Mouse (Mus musculus): ENCODE measurements at regions not wholly inside any gene's neighbourhood (a gene's known extent, or its start where the extent isn't known, plus 50 kb on each side); places are given as distances from the start of the nearest gene placed in this dataset.
A peak's percentile ranks its signal among the peaks of the same experiment; 100 is the strongest.
"Not testable (repeated sequence)": the region's sequence is repeated elsewhere in the genome, so short reads cannot be mapped to it uniquely, and the experiment has no call there.

DNA sequence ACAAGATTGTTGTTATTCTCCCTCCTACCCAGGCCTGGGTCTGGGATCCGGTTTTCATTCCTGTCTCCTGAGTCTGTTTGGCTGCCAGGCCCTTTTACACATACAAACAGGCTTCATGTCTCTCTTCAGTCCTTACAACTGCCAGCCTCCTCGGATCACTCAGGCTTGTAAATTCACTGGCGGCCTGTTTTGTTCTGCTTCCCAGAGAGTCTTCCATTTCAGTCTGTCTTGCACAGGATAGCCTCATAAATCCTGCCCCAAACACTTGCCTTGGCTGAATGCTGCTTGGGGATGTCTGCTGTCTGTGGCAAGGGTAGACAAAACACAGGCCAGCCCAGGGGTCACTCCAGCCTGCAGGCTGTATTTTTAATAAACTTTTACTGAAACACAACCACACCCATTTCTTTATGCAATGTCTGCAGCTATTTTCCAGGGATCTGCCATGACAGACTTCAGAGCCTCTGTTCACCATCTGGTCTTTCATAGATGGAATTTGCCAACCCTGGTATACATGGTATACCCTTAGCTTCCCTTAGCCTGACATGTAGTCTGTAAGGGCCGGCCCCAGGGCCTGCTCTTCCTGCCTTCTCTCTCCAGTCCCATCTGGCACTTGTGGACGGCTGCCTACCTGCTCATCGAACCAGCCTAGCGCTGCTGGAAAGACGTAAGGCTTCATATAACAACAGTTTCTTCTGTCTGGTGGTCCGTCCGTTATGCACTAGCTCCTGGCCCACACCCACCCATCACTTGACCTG is 149.0 kb upstream of the Mocs1 start:
- no peak for DNase-seq (ENCODE audit: inconsistent ontology term)

DNA sequence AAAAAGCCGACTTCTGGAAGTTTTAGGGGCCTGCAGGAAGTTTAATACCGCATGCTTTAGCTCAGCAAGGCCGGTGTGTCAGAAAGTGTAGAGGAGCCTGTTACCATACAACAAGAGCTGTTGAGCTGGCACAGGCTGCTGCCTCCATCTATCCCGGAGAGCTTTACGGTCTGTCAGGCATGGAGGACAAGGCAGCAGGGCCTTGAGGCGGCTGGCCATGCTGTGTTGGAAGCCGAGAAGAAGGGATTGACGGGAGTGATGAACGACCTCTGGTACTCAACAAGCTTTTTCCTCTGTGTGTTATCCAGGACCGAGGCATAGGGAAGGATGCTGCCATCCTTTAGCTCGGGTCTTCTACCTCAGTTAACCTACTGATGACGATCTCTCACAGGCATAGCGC is 146.8 kb upstream of the Mocs1 start:
- DNase-seq (ENCODE audit: inconsistent ontology term) = no peak

DNA sequence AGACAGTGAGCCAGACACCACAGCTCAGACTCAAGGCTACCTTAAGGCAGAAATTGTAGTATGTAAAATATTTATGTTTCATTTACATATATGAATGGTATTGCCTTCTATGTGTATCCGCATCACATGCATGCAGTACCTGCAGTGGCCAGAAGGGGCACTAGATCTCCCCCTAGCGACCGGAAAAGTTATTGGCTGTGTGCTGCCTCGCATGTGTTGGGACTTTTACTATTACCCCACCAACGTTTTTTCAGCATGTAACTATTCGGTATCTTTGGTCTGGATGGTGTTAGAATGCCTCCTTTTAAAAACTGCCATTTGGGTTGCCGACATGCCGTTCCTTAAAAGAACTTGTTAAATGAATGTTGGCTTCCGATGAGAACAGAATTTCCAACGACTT is 145.7 kb upstream of the Mocs1 start:
- no peak for DNase-seq (ENCODE audit: inconsistent ontology term)

DNA sequence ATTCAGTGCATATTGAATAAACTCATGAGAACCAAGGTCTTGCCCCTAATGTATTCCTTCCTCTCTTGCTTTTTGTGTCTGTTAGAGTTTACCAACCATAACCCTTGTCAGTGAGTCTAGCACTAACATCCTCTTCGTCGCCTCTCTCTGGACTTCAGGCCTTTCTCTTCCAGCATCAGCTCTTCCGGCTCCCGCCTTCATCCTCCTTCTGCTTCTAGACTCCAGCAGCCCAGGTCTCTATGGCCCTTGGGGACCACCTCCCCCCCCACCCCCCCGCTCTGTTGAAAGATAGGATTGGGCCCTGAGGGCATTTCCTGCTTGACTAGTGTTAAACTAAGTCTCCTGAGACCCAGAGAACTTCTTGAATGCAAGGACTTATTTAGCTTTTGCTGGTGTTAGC is 144.7 kb upstream of the Mocs1 start:
- no peak for DNase-seq (ENCODE audit: inconsistent ontology term)

DNA sequence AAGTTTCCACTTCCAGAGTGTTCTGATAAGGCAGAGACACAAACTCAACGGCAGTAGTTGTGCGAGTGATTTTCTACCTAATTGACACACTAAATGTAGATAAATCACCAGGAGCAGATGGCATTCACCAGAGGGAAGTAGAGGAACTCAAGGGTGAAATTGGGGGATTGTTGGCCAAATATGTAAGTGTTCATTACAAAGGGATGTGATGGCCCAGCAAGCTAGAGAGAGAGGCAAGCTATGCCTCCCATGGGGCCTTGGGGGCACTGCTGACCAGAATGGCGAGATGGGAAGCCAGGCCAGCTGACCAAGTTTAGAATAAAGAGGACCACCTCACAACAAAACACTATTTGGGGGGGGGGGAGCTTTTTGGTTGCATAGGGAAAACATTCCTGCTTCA is 136.5 kb upstream of the Mocs1 start:
- no peak for DNase-seq (ENCODE audit: inconsistent ontology term)

DNA sequence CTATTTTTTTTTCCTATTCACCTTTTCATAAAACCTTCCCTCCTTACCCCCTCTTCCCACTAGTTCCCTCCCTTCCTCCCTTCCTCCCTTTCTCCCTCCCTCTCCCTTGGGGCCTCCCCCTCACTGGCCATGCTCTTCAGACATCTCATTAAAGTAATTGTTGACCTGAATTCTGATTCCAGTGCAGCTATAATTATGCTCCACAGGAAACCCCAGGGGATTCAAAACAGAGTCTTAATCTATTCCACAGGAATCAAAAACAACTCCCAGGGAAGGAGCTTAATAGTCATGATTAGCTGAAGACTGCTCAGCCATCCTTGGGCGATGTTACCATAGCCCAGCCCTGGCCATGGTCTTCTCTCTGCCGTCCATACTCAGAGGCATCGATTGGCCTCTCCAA is 123.7 kb upstream of the Mocs1 start:
- no peak for DNase-seq (ENCODE audit: inconsistent ontology term)

DNA sequence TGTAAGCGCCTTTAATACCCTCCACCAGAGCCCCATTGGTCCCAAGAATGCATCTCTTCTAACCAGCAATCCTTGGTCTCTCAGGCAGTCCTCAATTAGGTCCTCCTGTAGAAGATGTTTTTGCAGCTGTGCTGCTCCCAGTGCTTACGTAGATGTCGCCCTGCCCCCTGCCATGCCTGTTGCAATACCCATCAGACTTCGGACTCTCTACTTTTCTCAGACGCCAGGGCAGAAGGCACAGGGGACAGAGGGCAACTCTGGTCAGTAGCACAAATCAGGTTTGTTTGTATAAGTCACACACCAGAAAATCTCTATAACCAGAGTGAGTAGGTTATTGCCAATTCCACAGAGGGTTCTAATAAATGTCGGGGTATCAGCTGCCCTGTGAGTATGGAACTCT is 123.0 kb upstream of the Mocs1 start:
- no peak for DNase-seq (ENCODE audit: inconsistent ontology term)

DNA sequence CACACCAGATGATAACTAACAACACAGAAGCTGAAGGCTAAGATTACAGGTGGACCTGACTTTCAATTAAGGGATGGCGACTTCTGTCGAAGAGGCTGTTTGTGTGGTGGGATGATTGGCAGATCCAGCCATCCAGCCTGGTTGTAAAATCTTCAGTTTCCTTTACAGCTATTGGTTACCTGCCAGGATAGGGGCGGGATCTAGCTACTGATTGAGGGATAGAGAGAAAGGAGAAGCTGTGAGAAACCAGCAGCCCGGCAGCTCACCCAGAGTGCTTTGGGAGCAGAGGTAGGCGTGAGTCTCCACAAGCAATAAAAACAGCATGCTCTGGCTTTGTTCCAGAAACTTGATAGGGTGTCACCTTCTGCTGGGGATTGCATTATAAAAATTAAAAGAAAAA is 119.1 kb upstream of the Mocs1 start:
- DNase-seq (ENCODE audit: inconsistent ontology term) = peak; percentile 34

DNA sequence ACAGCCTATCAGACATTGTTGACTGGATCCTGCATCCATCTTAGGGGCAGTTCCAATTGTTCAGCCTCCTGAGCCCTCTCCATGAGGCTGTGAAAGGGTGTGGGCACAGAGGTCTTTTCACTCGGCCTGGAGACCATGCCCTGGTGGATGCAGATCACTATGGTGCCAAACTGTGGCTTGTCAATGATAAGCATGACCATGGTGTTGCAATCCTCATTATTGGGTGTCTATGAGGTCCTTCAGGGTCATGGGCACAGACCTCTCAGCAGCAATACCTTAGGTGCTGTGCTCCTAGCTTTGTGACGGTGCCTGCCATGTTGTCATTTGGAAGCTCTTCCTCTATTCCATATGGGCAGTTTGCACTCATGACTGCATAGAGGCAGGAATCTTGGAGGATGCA is 114.0 kb upstream of the Mocs1 start:
- DNase-seq (ENCODE audit: inconsistent ontology term) = no peak

DNA sequence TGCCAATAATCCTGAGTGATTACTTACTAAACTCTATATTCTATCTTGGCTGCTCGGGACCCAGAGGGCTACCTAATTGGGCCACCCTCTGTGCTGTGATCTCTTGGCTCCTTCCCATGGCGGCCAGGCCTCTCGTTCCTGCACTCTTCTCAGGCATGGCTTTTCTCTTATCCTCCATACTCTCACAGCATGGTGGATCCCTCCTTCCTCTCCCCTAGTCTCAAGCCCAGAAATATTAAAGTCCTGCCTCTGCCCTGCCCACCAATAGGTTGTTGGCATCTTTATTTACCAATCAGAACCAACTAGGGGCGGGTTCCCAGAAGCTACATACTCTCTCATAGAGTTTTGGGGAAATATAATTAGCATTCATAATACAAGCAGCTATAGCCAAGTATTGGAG is 100.6 kb upstream of the Mocs1 start:
- peak; percentile 4 for DNase-seq (ENCODE audit: inconsistent ontology term)

DNA sequence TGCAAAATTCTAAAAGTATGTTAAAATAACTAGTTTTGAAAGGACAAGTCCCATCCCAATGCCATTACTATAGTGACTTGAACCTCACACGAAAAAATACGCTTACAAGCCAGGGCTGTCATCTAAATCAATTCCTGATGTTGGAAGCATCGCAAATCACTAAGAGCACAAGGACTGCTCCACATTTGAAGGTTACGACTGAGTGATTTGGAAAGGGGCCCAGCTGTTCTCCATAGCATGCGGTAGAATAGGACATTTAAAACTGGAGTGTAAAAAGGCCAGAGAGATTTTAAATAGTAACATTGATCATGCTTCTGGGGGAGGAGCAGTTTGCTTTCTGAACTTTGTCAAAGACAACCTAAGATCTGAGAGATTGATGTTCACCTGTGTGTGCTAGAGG is 92.8 kb upstream of the Mocs1 start:
- DNase-seq (ENCODE audit: inconsistent ontology term) = no peak

DNA sequence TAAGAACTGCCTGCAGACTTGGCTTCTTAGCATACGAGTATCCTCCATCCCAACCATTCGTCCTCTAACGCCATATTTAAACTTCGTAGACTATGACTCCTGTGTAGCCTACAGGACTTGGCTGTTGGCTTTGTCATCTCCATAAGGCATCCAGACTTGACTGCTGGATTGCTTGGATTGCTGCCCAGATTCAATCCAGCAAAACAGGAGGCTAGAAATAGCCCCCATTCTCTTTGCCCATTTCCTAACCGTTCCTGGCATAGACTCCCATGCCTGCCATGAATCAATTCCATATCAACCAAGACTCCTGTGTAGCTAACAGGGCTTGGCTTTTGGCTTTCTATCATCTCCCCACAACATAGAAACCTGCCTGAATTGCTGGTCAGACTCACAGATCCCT is 90.3 kb upstream of the Mocs1 start:
- no peak for DNase-seq (ENCODE audit: inconsistent ontology term)

DNA sequence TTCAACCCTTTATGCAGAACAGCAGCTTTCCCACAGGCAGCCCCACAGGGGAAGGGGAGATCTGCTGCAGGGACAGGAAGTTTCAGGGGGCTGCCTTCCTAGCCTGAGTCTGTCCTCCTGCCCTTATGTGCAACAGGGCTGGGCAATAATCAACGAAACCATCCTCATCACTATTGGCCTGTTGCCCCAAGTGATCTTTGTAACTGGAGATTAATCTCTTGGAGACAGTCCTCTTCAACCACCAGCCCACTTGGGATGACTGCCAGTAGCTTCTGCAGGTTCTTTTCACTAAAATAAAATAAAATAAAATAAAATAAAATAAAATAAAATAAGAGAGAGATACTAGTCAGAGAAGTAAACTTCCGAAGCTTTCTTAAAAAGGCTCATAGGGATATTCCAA is 85.5 kb upstream of the Mocs1 start:
- no peak for DNase-seq (ENCODE audit: inconsistent ontology term)

DNA sequence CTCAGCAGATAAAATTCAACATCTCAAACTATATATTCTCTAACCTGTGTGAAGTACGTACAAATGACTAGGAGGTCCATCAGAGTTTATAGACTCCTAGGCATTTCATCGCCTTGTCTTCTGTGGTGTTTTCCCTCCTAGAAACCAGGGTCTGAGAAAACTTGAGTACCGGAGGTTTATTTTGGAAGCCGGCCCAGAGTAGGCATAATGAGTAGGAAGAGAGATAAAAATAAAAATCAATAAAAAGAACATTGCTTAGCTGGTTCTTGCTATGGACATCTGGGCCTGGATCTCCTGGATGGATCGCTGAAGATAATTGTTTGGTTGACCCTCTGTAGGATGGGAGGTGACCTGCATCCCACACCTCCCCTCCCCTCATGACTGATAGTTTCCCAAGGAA is 81.5 kb upstream of the Mocs1 start:
- no peak for DNase-seq (ENCODE audit: inconsistent ontology term)

DNA sequence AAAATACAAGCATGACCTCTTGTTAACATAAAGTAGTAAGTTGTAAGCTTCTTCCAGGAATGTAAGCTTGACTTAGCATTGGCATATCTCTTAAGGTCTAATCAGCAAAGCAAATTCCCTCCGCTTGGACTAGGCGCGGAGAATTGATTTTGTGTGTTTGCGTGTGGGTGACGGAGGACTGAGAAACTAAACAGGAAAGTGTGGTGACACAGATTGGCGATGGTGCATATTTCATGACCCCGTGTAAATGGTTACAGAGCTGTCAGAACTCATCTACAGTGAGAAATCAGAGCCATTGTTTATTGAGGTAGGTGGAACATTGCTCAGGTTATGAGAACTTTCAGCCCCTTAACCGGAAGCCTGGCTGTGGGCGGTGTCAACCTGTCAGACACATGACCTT is 78.8 kb upstream of the Mocs1 start:
- DNase-seq (ENCODE audit: inconsistent ontology term) = no peak

DNA sequence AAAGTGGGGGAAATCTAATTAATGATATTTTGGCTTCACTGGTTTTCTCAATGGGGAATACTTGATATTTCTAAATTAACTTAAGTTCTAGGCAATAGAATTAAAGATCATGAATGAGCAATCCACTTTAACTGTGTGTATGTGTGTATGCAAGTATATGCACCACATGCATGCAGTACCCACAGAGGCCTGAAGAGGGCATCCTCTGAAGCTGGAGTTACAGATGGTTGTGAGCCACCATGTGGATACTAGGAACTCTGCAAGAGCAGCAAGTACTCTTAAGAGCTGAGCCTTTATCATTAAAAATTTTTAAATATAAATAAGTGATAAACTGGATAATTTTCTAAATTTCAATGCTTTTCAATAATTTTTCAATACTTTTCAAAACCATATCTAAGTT is 69.0 kb upstream of the Mocs1 start:
- no peak for DNase-seq (ENCODE audit: inconsistent ontology term)

DNA sequence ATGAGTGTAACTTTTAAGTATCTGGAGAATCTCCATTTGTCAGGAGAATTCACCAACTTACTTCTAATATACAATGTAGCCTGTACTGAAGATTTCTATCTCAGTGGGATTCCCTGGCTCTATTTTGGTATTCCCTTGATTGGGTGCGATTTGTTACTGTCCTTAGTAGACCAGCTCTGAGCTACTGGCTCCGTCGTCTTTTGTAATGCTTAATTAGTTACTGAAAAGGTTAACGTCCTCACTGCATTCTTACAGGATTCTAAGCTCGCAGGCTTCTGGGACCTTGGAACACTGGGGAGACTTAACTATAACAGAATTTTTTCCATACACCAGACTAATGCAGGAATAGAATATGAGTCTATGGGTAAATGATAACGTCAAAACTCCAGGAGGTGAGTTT is 67.9 kb upstream of the Mocs1 start:
- not testable (repeated sequence) for DNase-seq (ENCODE audit: inconsistent ontology term)

DNA sequence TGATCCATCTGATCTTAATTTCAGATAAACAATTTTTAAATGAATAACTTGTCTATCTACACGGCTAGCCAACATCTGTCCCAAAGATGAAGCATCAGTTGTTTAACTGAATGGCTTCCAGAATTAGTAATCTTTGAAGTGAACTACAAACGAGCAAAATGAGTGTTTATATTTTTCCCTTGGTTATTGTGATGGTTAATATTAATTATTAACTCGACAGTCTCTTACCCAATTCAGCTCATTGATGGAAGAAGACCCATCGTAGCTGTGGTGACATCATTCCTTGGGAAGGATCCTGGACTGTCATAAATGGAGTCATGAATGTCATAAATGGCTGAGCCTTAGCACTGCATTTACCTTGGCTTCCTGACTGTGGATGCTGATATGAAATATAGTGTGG is 60.4 kb upstream of the Mocs1 start:
- DNase-seq (ENCODE audit: inconsistent ontology term) = no peak

DNA sequence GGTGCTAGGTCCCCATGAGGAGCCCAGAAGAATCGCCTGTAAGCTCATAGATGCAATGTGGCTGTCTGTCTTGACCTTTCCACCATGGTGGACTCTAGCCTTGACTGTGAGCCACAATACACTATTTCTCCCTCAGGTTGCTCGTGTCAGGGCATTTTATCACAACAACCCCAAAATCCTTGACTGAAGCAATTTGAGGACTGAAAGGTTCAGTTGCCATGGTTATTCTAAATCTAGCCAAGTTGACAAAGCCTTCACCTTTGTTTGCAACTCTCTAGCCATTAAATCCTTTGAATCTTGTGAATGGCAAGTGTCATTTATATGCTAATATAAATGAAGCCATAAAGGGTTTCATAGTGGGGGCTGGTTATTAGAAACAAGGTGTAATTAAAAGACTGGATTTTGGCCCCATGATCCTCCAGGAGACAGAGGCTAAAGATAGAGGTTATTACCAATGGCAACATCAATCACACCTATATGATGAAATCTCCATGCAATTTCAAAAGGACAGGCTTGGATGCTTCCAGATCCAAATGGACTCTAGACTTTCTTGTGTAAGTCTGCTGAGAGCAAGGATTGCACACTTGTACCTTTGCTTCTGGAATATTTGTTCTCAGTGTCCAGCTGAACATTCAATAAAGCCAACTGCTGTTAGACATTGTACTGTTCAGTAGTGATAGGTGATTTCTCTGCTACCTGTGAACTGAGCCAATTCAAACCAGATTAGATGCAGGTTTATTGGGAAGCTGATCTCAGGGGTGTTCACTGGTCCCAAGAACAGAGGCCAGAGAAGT is 59.5 kb upstream of the Mocs1 start:
- DNase-seq (ENCODE audit: inconsistent ontology term) = no peak

DNA sequence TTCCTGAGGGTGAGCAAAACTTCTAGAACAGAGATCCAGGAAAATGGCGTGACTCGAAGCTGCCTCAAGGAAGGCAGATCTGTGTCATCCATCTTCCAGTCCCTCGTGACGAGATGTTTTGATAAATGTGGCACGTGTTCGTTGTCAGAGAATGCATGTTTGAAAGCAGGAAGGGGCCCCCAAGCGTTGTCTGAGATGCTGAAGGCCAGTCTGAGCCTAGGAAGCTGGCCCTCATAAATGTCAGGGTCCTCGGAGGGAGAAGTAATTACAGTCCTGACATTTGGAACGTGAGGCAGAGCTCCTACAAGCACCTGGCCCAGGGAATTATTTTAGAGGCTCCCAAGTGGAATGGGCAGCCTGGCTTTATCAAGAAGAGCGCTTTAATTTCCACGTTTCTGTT is 50.5 kb upstream of the Mocs1 start:
- DNase-seq (ENCODE audit: inconsistent ontology term) = no peak
